Mouse (Mus musculus) C3H10T1/2 (cell line): ENCODE measurements around the gene Fam228a. TPM values are rescaled to one million over a fixed set of nuclear protein-coding genes. Genes with fewer than 3 reads are reported as not detected.

Experiments used
- polyA plus RNA-seq, 2 experiments: library from polyadenylated mRNA; unstranded; fragments of >200 nt; fragmentation: generic; extraction: Trizol; gene quantifications; one replicate each; pipeline ENCODE4 v1.2.1; 2012; ENCODE audit warnings: missing spikeins in 2 of 2

Fam228a gene
- polyA plus RNA-seq = not detected

DNA sequence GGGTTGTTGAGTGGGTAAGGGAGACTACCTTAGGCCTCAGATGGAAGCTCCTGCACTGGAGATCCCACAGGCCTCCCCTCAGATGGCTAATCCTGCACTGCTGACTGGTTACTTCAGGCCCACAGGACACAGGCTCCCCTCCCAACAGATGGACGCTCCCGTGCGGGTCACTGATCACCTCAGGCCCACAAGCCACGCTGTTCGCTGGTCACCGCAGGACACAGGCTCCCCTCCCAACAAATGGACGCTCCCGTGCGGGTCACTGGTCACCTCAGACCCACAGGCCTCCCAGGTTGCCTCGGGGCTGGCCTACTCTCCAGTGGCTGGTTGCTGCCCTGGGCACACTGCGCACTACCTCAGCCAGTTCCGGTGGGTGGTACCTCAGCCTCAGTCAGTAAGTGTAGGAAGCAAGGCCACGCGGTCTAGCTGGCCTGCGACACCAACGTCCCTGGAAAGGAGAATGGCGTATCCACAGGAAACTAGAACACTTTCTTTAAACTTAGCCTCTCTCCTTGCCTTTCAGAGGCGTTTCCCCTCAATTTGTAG lies at the start of gene Fam228a:
TSS of gene Fam228a (minus strand) at position 400 of the 546 bp plus-strand sequence.

DNA sequence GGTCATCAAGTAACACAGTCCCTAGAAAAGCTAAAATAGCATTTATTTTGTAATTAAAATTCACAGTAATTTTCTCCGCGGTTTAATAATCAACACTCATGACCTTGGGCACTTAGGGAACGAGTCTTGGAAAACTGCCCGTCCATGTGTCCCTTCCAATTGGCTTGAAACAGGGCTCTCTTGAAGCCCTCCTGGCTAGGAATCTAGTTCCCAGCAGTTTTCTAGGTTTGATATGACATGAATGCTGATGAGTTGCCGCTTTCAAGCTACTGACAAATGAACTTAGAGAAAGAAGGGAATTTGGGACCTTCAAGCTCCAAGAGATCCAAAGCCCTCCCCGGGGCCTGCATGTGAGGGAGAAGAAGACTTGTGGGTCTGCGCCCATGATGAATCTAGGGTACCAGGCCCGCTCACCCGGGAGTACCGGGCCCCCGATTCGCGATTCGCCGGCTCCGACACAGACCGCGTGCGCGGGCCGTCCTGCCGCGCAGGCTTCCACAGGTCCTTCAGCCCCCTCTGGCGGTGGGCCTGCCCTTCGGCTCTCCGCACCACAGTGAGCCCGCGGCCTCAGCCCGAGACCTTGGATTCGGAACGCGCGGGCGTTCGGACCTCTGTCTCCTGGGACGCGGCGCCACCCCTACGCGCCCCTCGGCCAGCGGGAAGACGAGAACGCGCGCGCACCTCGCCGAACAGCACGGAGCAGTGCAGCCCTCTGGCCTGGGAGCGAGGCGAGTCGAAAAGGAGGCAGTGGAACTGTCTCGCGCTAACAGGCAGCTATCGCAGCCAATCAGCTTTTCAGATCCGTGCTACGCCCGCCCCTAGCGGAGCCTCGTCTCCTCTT lies 30.5 kb upstream of the Fam228a start, which contains the start of the genes Pfn4 and Fam228b:
TSS of gene Pfn4 (plus strand) at position 531 of the 841 bp plus-strand sequence.
TSS of gene Fam228b (minus strand) at position 776 of the 841 bp plus-strand sequence.

Other genes with a start within 250 kb of the Fam228a start
- 1 to 10 TPM in 1 of 2 experiments, under 1 TPM in 1; 0.57 to 5.4 TPM for gene Itsn2, start 145.8 kb downstream of the Fam228a start, polyA plus RNA-seq
- not detected for gene Gm3625, start 145.5 kb downstream of the Fam228a start, polyA plus RNA-seq
- under 1 TPM in 1 of 2 experiments, not detected in 1; 0.24 TPM for gene Pfn4, start 30.6 kb upstream of the Fam228a start, polyA plus RNA-seq
- under 1 TPM; 0.07 to 0.08 TPM for gene Fam228b, start 30.8 kb upstream of the Fam228a start, polyA plus RNA-seq
- 10 to 100 TPM; 22.3 to 87.4 TPM for gene Sf3b6, start 79.1 kb upstream of the Fam228a start, polyA plus RNA-seq
- gene Fkbp1b, start 103.2 kb upstream of the Fam228a start, polyA plus RNA-seq = 1 to 10 TPM; 1.8 to 9.8 TPM
- 1 to 10 TPM; 2.8 to 4.4 TPM for gene Wdcp, start 104.9 kb upstream of the Fam228a start, polyA plus RNA-seq
- gene Mfsd2b, start 135.9 kb upstream of the Fam228a start, polyA plus RNA-seq = under 1 TPM; 0.02 to 0.14 TPM
- 1 to 10 TPM in 1 of 2 experiments, under 1 TPM in 1; 0.47 to 1.4 TPM for gene Ubxn2a, start 169.3 kb upstream of the Fam228a start, polyA plus RNA-seq
- 1 to 10 TPM in 1 of 2 experiments, under 1 TPM in 1; 0.14 to 1.1 TPM for gene Atad2b, start 178.9 kb upstream of the Fam228a start, polyA plus RNA-seq